Mouse (Mus musculus) small intestine, adult 2 months (tissue): ENCODE measurements around the gene Angptl6. TPM values are rescaled to one million over a fixed set of nuclear protein-coding genes. Genes with fewer than 3 reads are reported as not detected.
A peak's percentile ranks its signal among the peaks of the same experiment; 100 is the strongest.

Experiments
- H3K27ac ChIP-seq: fragments of 200-500 bp; 2 replicates; pipeline ENCODE4 v1.5.1; 2012; ENCODE audit warnings: low read depth, low read length, control low read depth, inconsistent platforms; ENCODE audit not compliant: insufficient read depth
- H3K27me3 ChIP-seq: fragments of 200-500 bp; 2 replicates; pipeline ENCODE4 v1.6.1; 2012; ENCODE audit warnings: mild to moderate bottlenecking, moderate library complexity, low read length, inconsistent platforms; ENCODE audit not compliant: control insufficient read depth, insufficient read depth
- H3K36me3 ChIP-seq: fragments of 200-500 bp; 2 replicates; pipeline ENCODE4 v1.6.1; 2012; ENCODE audit warnings: mild to moderate bottlenecking, low read length, control low read depth, inconsistent platforms; ENCODE audit not compliant: control insufficient read depth, insufficient read depth
- H3K4me1 ChIP-seq: fragments of 200-500 bp; 2 replicates; pipeline ENCODE4 v1.6.1; 2012; ENCODE audit warnings: low read length, inconsistent platforms, mixed read lengths; ENCODE audit not compliant: control insufficient read depth, insufficient read depth, insufficient read length
- H3K4me3 ChIP-seq: fragments of 200-500 bp; 2 replicates; pipeline ENCODE4 v1.5.1; 2012; ENCODE audit warnings: low read depth, mild to moderate bottlenecking, control low read depth, inconsistent platforms, low read length, moderate library complexity
- CTCF ChIP-seq: fragments of 200-500 bp; IDR thresholded peaks from 2 replicates; pipeline ENCODE4 v1.5.1; 2012; ENCODE audit warnings: low read depth, mild to moderate bottlenecking, control low read depth, inconsistent platforms, low read length, moderate library complexity, mixed read lengths; ENCODE audit not compliant: insufficient replicate concordance, insufficient read length; ENCODE audit errors: extremely low read depth
- POLR2A ChIP-seq: fragments of 200-500 bp; IDR thresholded peaks from 2 replicates; pipeline ENCODE4 v1.6.1; 2012; ENCODE audit warnings: low read depth, mild to moderate bottlenecking, control low read depth, inconsistent platforms, low read length, moderate library complexity
- WGBS: fragments of 180-500 bp; shearing (Covaris S2); methylation state at CpG from one replicate; pipeline ENCODE4 v1.1.7; 2018; 5-methylcytosine and 5-hydroxymethylcytosine counted together
- polyA plus RNA-seq: library from polyadenylated mRNA; depleted of rRNA; stranded (reverse); fragments of >200 nt; gene quantifications from 2 replicates; pipeline ENCODE4 v1.2.3, GENCODE M21; 2012

Gene Angptl6
- polyA plus RNA-seq, 1 experiment, result 8.0 TPM

- TF ChIP-seq CTCF (no peak), POLR2A (no peak)
- 77% methylated on average over 26 of the region's 26 CpGs for WGBS
- H3K36me3 ChIP-seq, result peaks cover 58% of the 10 kb centered on the region
- no peak overlapping the region for H3K27ac ChIP-seq
- peaks cover 2% of the 10 kb centered on the region; the same call in 1 of the 2 replicates for H3K4me1 ChIP-seq
- H3K27me3 ChIP-seq, result no peaks in the 10 kb centered on the region
- H3K4me3 ChIP-seq, result no peak overlapping the region
These were observed 12.0 kb upstream of the Angptl6 start for GRCm38 (mm10) chr9:20891339-20892103.

GRCm38 (mm10) chr9:20890411-20890810 lies 10.9 kb upstream of the Angptl6 start:
- H3K27ac ChIP-seq, result no peak overlapping the region
- 86% methylated on average over 5 of the region's 5 CpGs for WGBS
- H3K36me3 ChIP-seq, result peaks cover 49% of the 10 kb centered on the region
- no peak overlapping the region for H3K4me3 ChIP-seq
- H3K4me1 ChIP-seq, result peaks cover 2% of the 10 kb centered on the region; the same call in 1 of the 2 replicates
- H3K27me3 ChIP-seq, result no peaks in the 10 kb centered on the region
- no peak for TF ChIP-seq CTCF
- TF ChIP-seq POLR2A, result no peak

DNA sequence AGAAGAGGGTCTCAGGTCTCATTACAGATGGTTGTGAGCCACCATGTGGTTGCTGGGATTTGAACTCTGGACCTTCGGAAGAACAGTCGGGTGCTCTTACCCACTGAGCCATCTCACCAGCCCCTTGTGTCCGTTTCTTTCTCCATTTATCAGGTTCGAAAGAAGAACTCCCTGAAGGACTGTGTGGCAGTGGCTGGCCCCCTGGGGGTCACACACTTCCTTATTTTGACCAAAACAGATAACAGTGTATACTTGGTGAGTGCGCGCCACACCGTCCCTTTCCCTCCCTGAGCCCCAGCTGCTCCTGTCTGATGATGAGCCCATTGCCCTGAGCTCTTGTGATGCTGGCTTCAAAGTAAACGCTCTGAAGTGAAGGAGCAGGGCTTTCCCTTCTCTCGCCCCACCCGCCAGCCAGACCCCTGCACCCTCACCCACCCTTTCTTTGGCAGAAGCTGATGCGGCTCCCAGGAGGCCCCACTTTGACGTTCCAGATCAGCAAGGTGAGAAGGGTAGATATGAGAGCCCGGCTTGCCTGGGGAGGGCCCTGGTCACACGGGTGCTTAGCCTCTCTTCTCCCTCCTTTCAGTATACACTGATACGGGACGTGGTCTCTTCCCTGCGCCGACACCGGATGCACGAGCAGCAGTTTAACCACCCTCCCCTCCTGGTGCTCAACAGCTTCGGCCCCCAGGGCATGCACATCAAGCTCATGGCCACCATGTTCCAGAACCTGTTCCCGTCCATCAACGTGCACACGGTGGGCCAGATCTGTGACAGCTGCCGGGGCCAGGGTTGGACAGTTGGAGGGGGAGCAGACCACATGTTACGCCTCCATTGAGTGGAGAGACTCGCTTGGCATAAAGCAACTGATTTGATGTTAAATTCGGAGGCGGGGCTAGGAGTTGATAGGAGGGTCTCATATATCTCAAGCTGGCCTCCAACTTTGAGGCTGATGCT lies 9.9 kb upstream of the Angptl6 start:
- Histone ChIP-seq H3K36me3 (peaks cover 40% of the 10 kb centered on the region), H3K27ac (no peak overlapping the region), H3K4me3 (peak overlapping the region; percentile 26), H3K4me1 (peaks cover 2% of the 10 kb centered on the region; the same call in 1 of the 2 replicates), H3K27me3 (no peaks in the 10 kb centered on the region)
- 71% methylated on average over 29 of the region's 29 CpGs for WGBS
- TF ChIP-seq CTCF, result no peak
- no peak for TF ChIP-seq POLR2A

- Histone ChIP-seq H3K27ac (no peak overlapping the region), H3K4me1 (peaks cover 2% of the 10 kb centered on the region; the same call in 1 of the 2 replicates), H3K36me3 (peaks cover 29% of the 10 kb centered on the region), H3K4me3 (peak overlapping the region; percentile 95), H3K27me3 (no peaks in the 10 kb centered on the region)
- TF ChIP-seq CTCF (no peak), POLR2A (no peak)
- under 1% methylated on average over 30 of the region's 30 CpGs for WGBS
These were observed 8.8 kb upstream of the Angptl6 start for GRCm38 (mm10) chr9:20888386-20888765.

DNA sequence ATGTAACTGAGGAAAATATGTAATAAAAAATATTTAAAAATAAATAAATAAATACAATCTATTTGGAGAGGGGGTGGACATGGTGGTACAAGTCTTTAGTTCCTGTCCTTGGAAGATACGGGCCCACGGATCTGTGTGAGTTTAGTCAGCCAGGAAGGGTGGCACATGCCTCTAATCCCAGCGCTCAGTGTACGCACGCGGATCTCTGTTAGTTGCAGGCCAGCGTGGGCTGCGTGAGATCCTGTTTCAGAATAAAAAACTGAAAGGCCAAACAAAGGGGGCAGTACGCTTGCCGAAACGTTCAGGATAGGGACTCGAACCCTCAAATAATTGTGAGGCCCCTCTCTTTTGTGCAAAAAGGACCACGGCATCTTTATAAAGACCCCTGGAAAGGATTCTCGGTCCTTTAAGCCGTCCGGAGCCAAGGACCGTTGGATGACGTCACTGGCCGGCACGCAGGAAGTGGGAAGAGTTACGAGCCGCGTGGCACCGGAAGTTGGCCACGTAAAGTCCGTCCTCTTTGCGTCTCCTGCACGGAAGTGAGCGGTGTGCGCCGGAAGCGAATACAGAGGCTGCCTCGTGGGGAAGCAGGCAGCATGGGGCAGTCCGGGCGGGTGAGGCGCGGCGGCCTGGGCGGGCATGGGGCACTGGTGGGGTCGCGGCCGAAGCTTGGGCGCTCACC lies 8.3 kb upstream of the Angptl6 start, which contains the start of gene Ppan:
Gene Ppan (plus strand): TSS at position 472 of the 682 bp plus-strand sequence.
- H3K4me3 ChIP-seq, result peak within 1 kb of the TSS; percentile 95
- WGBS, result under 1% methylated on average over 43 of the region's 43 CpGs

DNA sequence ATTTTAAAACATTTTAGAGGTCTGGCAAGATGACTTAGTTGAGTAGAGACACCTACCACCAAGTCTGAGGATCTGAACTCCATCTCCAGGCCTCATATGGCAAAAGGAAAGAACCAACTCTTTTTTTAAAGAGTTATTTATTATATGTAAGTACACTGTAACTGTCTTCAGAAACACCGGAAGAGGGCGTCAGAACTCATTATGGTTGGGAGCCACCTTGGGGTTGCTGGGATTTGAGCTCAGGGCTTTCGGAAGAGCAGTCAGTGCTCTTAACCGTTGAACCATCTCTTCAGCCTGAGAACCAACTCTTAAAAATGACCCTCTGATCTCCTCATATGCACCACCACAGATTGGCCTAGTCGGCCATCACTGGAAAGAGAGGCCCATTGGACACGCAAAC lies 7.7 kb upstream of the Angptl6 start:
- H3K27ac ChIP-seq, result no peak overlapping the region
- H3K27me3 ChIP-seq, result no peaks in the 10 kb centered on the region
- H3K4me1 ChIP-seq, result peaks cover 2% of the 10 kb centered on the region; the same call in 1 of the 2 replicates
- peaks cover 26% of the 10 kb centered on the region for H3K36me3 ChIP-seq
- WGBS, result 93% methylated on average over 6 of the region's 6 CpGs
- H3K4me3 ChIP-seq, result no peak overlapping the region
- TF ChIP-seq CTCF (no peak), POLR2A (no peak)

More for the DNA sequence above, 8.3 kb upstream of the Angptl6 start, which contains the start of gene Ppan:
- peak within 1 kb of the TSS; percentile 75 for H3K27ac ChIP-seq
- H3K36me3 ChIP-seq, result peaks cover 29% of the 10 kb centered on the region
- peaks cover 2% of the 10 kb centered on the region; the same call in 1 of the 2 replicates for H3K4me1 ChIP-seq
- H3K27me3 ChIP-seq, result no peaks in the 10 kb centered on the region
- TF ChIP-seq CTCF (no peak), POLR2A (peak; percentile 76)
